Mouse (Mus musculus) CD4-positive helper T cell, adult 2 months (primary cell): ENCODE measurements around the gene Ank.

Source experiments
- DNase-seq: peaks from one replicate; pipeline ENCODE4 v3.0.0-alpha.2; 2012; ENCODE audit warnings: low read depth, missing footprints, low spot score

The Ank gene

DNA sequence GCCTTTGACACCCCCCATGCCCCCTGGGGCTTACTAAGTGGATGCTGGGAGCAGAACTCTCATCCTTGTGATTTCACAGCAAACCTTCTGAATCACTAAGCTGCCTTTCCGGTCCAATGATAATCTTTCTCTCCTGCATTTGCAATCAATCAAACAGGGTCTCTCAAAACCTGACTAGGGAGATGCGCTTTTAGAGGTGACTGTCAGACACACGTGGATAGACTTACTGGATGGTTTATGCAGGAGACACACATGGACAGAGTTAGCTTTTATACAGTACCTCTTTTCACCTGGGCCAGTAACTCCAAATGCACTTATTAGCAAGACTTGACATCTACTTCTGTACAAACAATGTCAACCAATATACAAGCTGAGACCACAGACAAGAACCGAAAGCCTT lies 131.0 kb downstream of the Ank start:
- no peak for DNase-seq

DNA sequence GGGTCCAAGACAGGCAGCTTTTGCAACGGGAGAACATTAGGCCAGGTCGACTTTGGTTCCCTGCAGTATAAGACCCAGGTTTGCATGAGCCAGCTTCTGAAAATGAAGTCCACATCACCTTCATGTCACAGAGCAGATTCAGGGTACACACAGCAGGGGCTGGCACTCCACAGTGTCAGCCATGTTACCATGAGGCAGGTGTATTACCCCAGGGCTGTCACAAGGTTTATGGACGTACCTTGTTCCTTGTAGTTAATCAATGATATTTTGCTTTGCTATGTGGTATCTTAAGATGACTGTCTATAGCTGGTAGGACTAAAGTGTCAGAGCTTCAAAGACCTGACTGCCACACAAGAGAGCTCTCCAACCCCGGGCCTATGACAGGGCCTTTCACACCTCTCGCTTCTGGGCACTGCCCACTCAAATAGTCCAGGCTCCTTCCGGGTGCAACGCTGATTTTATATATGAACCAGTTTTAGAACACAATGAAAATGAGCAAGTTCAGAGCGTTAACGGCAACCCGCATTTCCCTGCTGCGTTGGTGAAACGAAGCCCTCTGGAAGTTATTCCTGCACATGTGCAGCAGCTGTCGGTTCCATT lies 132.4 kb downstream of the Ank start:
- no peak for DNase-seq

GRCm38 (mm10) chr15:27600524-27600923 lies 134.0 kb downstream of the Ank start:
- no peak for DNase-seq

DNA sequence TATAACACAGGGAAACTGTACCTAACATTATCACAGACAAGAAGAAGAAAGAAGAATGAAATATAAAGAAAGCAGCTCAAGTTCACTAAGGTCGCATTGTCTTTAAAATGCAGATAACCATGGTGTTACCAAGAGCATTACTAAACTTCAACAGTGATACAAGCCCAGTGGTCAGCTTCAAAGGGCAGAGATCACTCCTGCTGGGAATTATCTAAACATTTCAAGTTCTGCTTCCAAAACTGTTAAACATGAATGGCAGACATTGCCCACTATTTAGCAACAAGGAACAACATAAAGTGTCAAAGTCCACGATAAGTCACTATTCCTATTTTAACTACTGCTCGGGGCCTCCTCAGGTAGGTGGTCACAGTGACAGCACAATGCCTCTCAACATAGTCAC lies 138.1 kb downstream of the Ank start:
- no peak for DNase-seq

GRCm38 (mm10) chr15:27605252-27605651 lies 138.8 kb downstream of the Ank start:
- peak; percentile 14 for DNase-seq

- no peak for DNase-seq
These were observed 143.1 kb downstream of the Ank start for GRCm38 (mm10) chr15:27609554-27609953.

DNA sequence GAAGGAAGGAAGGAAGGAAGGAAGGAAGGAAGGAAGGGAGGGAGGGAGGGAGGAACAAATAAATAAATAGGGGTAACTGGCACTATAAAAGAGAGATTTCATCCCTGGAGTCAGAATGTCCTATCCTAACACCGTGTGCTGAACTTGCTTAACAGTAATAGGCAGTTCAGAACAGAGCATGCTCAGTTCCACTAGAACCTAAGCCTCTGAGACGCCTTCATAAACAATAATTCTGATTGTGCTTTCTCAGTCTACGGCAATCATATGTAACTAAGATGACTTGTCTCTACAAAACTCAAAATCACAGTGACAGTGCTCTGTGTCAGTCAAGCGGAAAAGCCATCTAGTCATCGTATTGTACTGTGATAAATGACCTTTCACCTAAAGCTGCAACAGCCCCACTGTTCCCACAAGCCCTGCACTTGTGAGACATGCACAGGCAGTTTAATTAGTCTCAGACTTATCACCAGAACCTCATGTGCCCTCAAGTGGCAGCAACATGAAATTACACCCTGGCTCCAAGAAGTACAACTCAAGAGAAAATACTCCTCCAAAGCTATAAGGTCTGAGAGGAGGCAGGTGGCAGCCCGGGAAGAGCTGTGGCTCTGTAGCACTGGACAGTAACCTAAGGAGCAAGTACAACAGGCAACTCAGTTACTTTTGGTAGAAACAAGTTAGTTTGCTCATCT lies 146.2 kb downstream of the Ank start:
- peak; percentile 79 for DNase-seq

- DNase-seq, result no peak
These were observed 146.8 kb downstream of the Ank start for GRCm38 (mm10) chr15:27613255-27613654.

DNA sequence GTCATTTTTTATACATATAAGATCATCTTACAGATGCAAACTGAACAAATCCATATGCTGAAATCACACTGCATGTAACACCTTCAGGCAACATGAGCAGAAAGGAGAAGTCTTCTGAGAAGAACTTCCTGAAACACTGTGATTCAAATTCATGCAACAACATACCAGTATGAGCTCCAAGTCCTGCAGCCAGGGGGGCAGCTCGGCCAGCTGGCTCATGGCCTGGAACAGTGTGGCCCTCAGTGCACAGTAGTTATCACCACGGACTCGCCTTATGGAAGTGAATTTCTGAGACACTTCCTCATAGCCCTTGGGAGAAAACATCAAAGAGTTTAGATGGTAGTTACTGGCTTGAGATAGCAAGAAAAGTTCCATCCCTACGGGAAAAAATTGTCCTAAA lies 149.7 kb downstream of the Ank start:
- no peak for DNase-seq

- no peak for DNase-seq
These were observed 150.8 kb downstream of the Ank start for GRCm38 (mm10) chr15:27617227-27617626.

DNA sequence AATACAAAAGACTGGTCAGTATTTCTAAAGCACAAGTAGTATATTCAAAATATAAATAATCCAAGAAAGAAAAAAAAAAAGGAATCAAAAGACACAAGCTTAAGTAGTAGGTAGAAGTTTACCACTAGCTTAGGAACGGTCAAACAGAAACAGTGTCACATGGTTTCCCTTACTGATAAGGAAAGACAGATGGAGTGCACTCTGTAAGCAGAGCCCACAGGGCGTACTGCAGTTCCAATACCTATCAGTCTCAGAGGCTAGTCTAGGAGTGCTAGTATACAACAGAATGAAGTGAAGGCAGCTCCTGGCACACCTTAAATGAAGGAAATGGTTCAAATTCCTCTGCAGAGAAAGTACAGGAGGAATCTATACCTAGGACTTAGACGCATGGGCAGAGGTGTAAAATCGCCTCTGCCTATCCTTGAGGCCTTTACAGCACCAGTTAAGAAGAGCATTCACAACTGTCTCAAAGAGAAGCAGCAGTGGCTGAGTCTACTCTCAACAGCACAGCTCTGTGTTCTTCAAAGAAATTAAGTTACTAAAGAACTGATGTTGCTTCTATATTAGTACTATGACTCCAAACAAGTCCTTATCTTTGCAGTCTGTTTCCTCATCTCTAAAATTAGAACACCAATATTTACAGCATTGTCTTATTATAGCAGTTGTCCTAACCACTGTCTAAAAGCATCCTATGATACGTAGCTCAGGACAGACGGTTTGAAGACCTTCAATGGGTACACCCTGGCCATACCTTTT lies 152.5 kb downstream of the Ank start:
- DNase-seq, result no peak

- DNase-seq, result no peak
These were observed 153.2 kb downstream of the Ank start for GRCm38 (mm10) chr15:27619683-27620082.

GRCm38 (mm10) chr15:27620475-27621185 lies 154.2 kb downstream of the Ank start:
- DNase-seq, result no peak

GRCm38 (mm10) chr15:27623286-27623685 lies 156.8 kb downstream of the Ank start:
- DNase-seq, result no peak

- DNase-seq, result peak; percentile 58
These were observed 158.8 kb downstream of the Ank start for GRCm38 (mm10) chr15:27625014-27625889.

- no peak for DNase-seq
These were observed 159.4 kb downstream of the Ank start for GRCm38 (mm10) chr15:27625890-27626255.

GRCm38 (mm10) chr15:27626314-27626713 lies 159.8 kb downstream of the Ank start:
- DNase-seq, result no peak

DNA sequence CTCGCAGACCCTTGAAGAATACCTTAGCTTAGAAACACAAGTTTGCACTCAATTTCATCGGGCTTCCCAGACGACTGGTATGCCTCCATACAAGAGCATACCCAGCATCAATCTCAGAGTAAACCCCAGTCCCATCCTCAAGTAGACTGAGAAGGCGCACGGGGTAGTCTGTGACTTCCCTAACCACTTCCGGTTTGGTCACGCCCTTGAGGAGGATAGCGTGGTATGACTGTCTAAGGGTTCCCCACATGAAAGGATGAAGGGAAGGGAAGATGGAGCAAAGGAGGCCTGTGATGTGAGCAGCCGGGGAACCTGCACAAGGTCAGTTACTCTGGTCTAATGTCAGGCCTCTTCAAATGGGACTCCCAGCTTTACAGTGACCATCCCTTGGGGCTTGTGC lies 161.3 kb downstream of the Ank start:
- peak; percentile 89 for DNase-seq

GRCm38 (mm10) chr15:27629046-27629445 lies 162.6 kb downstream of the Ank start:
- peak; percentile 38 for DNase-seq

DNA sequence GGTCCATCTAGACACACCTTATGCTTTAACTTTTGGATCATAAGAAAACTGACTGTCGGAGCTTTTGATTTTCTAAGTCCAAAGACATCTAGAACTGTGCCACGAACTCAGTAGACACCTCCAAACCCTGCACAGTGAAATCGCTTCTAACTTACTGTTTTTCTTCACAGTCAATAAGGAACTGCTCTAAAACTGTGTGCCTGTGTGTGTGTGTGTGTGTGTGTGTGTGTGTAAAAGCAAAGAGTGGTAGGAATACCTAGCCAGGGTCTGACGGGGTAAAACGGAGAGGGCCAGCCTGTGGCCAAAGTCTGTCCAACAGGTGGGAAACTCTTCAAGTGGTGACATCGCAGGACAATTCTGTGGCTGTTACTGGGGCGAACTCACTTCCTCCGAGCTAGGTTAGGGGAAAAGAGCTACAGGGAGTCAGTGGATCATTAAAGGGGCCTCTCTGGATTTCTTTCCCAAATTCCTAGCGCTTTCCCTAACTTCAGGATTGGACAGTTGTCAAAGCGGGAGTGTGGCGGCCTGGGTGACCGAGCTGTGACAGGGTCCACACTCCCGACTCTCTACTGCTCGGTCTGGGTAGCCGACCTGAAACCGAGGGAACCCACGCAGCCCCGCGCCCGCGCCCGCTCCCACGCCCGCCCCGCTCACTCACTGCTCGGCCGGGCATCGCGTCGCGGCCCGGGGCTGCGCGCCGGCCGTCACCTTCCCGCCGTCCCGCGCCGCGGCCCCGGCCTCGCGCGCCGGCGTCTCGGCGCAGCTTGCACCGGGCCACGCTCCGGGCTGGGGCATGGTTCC lies 163.5 kb downstream of the Ank start:
- DNase-seq, result peak; percentile 45
